Mouse (Mus musculus) hindbrain, embryonic 10.5 days (tissue): ENCODE data around the gene Pnma5. TPM values are rescaled to one million over a fixed set of nuclear protein-coding genes. Genes with fewer than 3 reads are reported as not detected.

Source experiments
- microRNA counts: library from miRNA; unstranded; fragments of <30 nt; microRNA quantifications from one replicate; lab custom pipeline; 2017
- polyA plus RNA-seq: library from polyadenylated mRNA; unstranded; fragments of >200 nt; fragmentation: Nextera tagmentation; extraction: Ambion mirVana; gene quantifications from 2 replicates; pipeline ENCODE4 v1.2.1, GENCODE M21; 2016

Pnma5 gene
- polyA plus RNA-seq, 1 experiment from 2014 or later, result 0.09 TPM

MicroRNAs within 50 kb of the gene (microRNA counts, 519-probe panel; counts per million panel counts)
- microRNA mmu-miR-2137 (lab: Ali Mortazavi, UCI), result 1,255 counts per million, percentile 77 among the panel's probes with 10 or more counts

Other genes starting within 250 kb of the Pnma5 start
- gene Gabrq, start 211.9 kb downstream of the Pnma5 start, polyA plus RNA-seq, result 0.36 and 0.90 TPM in 2 replicates
- 91.9 and 104 TPM in 2 replicates for gene Cetn2, start 118.7 kb downstream of the Pnma5 start, polyA plus RNA-seq
- 37.4 and 42.9 TPM in 2 replicates for gene Nsdhl, start 118.5 kb downstream of the Pnma5 start, polyA plus RNA-seq
- 3.7 and 5.1 TPM in 2 replicates for gene Zfp185, start 49.8 kb downstream of the Pnma5 start, polyA plus RNA-seq
- gene Pnma3, start 27.7 kb upstream of the Pnma5 start, polyA plus RNA-seq, result 0.25 and 0.51 TPM in 2 replicates
- gene Xlr4a, start 45.4 kb upstream of the Pnma5 start, polyA plus RNA-seq, result 1.5 TPM in 1 of 2 replicates, not detected in the other
- gene Xlr3a, start 60.0 kb upstream of the Pnma5 start, polyA plus RNA-seq, result 2.1 and 2.7 TPM in 2 replicates
- 0.24 and 0.26 TPM in 2 replicates for gene Gm14685, start 79.9 kb upstream of the Pnma5 start, polyA plus RNA-seq
- gene Xlr5b, start 111.7 kb upstream of the Pnma5 start, polyA plus RNA-seq, result not detected in 2 replicates
- not detected in 2 replicates for gene DXBay18, start 112.3 kb upstream of the Pnma5 start, polyA plus RNA-seq
- gene Spin2d, start 139.9 kb upstream of the Pnma5 start, polyA plus RNA-seq, result not detected in 2 replicates
- 11.1 and 12.8 TPM in 2 replicates for gene Xlr3b, start 155.1 kb upstream of the Pnma5 start, polyA plus RNA-seq
- gene Xlr4b, start 177.2 kb upstream of the Pnma5 start, polyA plus RNA-seq, result 0.45 and 0.68 TPM in 2 replicates
- gene F8a, start 191.2 kb upstream of the Pnma5 start, polyA plus RNA-seq, result 14.1 and 19.8 TPM in 2 replicates
- gene Xlr4c, start 206.0 kb upstream of the Pnma5 start, polyA plus RNA-seq, result 0.27 TPM in 1 of 2 replicates, not detected in the other
- gene Xlr3c, start 228.3 kb upstream of the Pnma5 start, polyA plus RNA-seq, result 0.20 and 0.30 TPM in 2 replicates